Mouse (Mus musculus) myocyte (in vitro differentiated cells): ENCODE measurements at regions not wholly inside any gene's neighbourhood (a gene's known extent, or its start where the extent isn't known, plus 50 kb on each side); places are given as distances from the start of the nearest gene placed in this dataset.

Experiments used
- E2F4 ChIP-seq: IDR thresholded peaks from one replicate; pipeline ENCODE4 v1.6.1; 2011; ENCODE audit warnings: mild to moderate bottlenecking, control low read depth, moderate library complexity; ENCODE audit not compliant: insufficient read depth
- MYOG ChIP-seq, 3 experiments: IDR thresholded peaks; one replicate each; pipeline ENCODE4 v1.6.1; 2011; ENCODE audit warnings: control low read depth in 2 of 3, low read depth in 2 of 3, mild to moderate bottlenecking in 2 of 3; ENCODE audit not compliant: insufficient read length in 2 of 3, control insufficient read depth in 1 of 3, insufficient read depth in 1 of 3
- POLR2A ChIP-seq: IDR thresholded peaks from one replicate; pipeline ENCODE4 v1.6.1; 2011; ENCODE audit warnings: low read depth, mild to moderate bottlenecking, control low read depth, moderate library complexity; ENCODE audit not compliant: insufficient read length
- SRF ChIP-seq: IDR thresholded peaks from one replicate; pipeline ENCODE4 v1.6.1; 2011; ENCODE audit warnings: low read depth; ENCODE audit not compliant: control insufficient read depth, insufficient read length
- TCF12 ChIP-seq: IDR thresholded peaks from one replicate; pipeline ENCODE4 v1.6.1; 2011; ENCODE audit warnings: mild to moderate bottlenecking, control low read depth; ENCODE audit not compliant: poor library complexity, insufficient read depth, severe bottlenecking

- TF ChIP-seq TCF12 (no peak), POLR2A (no peak), SRF (no peak), MYOG (IDR thresholded peaks at IDR 0.05; ENCODE audit: control insufficient read depth in 1 of 3, insufficient read depth in 1 of 3, insufficient read length in 2 of 3, low read depth in 2 of 3) (no peak), E2F4 (no peak)
Observed at GRCm38 (mm10) chr4:131015156-131015555, 71.0 kb downstream of the Matn1 start.
